Mouse (Mus musculus): ENCODE measurements at regions not wholly inside any gene's neighbourhood (a gene's known extent, or its start where the extent isn't known, plus 50 kb on each side); places are given as distances from the start of the nearest gene placed in this dataset.

DNA sequence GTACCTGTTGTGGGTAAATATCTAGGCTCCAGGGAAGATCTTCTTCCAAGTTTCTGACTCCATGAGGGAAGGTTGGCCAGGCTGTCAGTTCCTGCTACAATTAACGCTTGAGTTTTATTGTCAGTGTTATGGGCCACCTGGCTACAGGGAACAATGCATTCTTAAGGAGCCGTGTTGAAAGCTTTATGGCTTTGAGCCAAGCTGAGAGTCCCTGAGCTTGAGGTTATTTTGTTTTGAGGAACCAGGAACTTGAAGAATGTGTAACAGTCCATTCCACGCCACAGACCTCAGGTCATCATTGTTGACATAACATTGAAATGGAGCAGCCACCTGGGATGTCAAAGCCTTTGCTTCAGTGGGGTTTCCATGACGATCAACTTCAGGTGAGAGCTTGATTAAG lies 71.6 kb upstream of the Lhx8 start:
- no peak for TF ChIP-seq POLR2A (IDR thresholded peaks at IDR 0.05; ENCODE audit: borderline replicate concordance, extremely low read depth, insufficient read depth, insufficient read length)
- ATAC-seq (ENCODE audit: low FRiP score, low read depth) (0 out of 2 replicates have a peak, but pooled peaks have one; percentile 15), DNase-seq (ENCODE audit: low spot score) (peak; percentile 21)
- no peaks in the 10 kb centered on the region for H3K27me3 ChIP-seq (ENCODE audit: control insufficient read depth, insufficient read depth, low read length)
- no peak overlapping the region for H3K4me3 ChIP-seq (replicated peaks; ENCODE audit: low read length)
- WGBS, result 18% methylated on average over 4 of the region's 4 CpGs
- no peaks in the 10 kb centered on the region for H3K36me3 ChIP-seq (ENCODE audit: control insufficient read depth, insufficient read depth, low read length)
- H3K4me1 ChIP-seq (ENCODE audit: control insufficient read depth, insufficient read depth, low read length), result peaks cover 9% of the 10 kb centered on the region; the same call in 1 of the 2 replicates
- no peak overlapping the region for H3K4me2 ChIP-seq (replicated peaks; ENCODE audit: low read depth, low read length, severe bottlenecking)
- no peaks in the 10 kb centered on the region for H3K9me3 ChIP-seq (ENCODE audit: control insufficient read depth, low read length)
- H3K27ac ChIP-seq (replicated peaks; ENCODE audit: low read depth, low read length), result no peak overlapping the region
- no peak overlapping the region for H3K9ac ChIP-seq (ENCODE audit: low read depth, low read length, severe bottlenecking)

DNA sequence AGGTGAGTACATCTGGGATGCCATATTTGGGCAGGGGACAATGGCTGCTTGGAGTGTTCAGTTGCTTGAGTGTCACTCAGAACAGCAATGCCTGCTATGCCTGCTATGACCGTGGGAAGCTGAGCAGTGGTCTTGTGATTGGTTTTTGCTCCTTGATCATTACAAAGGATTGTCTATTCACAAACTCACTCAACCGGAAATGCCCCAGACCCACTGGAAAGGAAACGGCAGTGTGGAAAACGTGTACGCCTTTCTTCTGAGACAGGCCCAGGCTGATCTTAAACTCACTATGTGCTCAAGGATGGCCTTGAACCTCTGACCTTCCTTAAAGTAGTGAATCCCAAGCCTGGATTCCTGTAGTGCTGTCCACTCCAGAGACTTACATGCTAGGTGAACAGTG lies 63.2 kb upstream of the Lhx8 start:
- TF ChIP-seq POLR2A (IDR thresholded peaks at IDR 0.05; ENCODE audit: borderline replicate concordance, extremely low read depth, insufficient read depth, insufficient read length), result no peak
- H3K9me3 ChIP-seq (ENCODE audit: control insufficient read depth, low read length), result no peaks in the 10 kb centered on the region
- no peak overlapping the region for H3K9ac ChIP-seq (ENCODE audit: low read depth, low read length, severe bottlenecking)
- ATAC-seq (ENCODE audit: low FRiP score, low read depth) (no peak), DNase-seq (ENCODE audit: low spot score) (no peak)
- H3K36me3 ChIP-seq (ENCODE audit: control insufficient read depth, insufficient read depth, low read length), result no peaks in the 10 kb centered on the region
- 85% methylated on average over 5 of the region's 5 CpGs for WGBS
- H3K4me3 ChIP-seq (replicated peaks; ENCODE audit: low read length), result no peak overlapping the region
- H3K27me3 ChIP-seq (ENCODE audit: control insufficient read depth, insufficient read depth, low read length), result no peaks in the 10 kb centered on the region
- 0 out of 2 replicates have a peak, but pooled peaks cover 3% of the 10 kb centered on the region for H3K4me1 ChIP-seq (ENCODE audit: control insufficient read depth, insufficient read depth, low read length)
- H3K4me2 ChIP-seq (replicated peaks; ENCODE audit: low read depth, low read length, severe bottlenecking), result no peak overlapping the region
- H3K27ac ChIP-seq (replicated peaks; ENCODE audit: low read depth, low read length), result no peak overlapping the region

- H3K27ac ChIP-seq (replicated peaks; ENCODE audit: low read depth, low read length), result no peak overlapping the region
- H3K4me3 ChIP-seq (replicated peaks; ENCODE audit: low read length), result no peak overlapping the region
- no peaks in the 10 kb centered on the region for H3K4me1 ChIP-seq (ENCODE audit: control insufficient read depth, insufficient read depth, low read length)
- DNase-seq (ENCODE audit: low spot score) (no peak), ATAC-seq (ENCODE audit: low FRiP score, low read depth) (no peak)
- H3K4me2 ChIP-seq (replicated peaks; ENCODE audit: low read depth, low read length, severe bottlenecking), result no peak overlapping the region
- TF ChIP-seq POLR2A (IDR thresholded peaks at IDR 0.05; ENCODE audit: borderline replicate concordance, extremely low read depth, insufficient read depth, insufficient read length), result no peak
- no peaks in the 10 kb centered on the region for H3K27me3 ChIP-seq (ENCODE audit: control insufficient read depth, insufficient read depth, low read length)
- WGBS, result 64% methylated on average over 3 of the region's 3 CpGs
- no peak overlapping the region for H3K9ac ChIP-seq (ENCODE audit: low read depth, low read length, severe bottlenecking)
- no peaks in the 10 kb centered on the region for H3K9me3 ChIP-seq (ENCODE audit: control insufficient read depth, low read length)
- H3K36me3 ChIP-seq (ENCODE audit: control insufficient read depth, insufficient read depth, low read length), result no peaks in the 10 kb centered on the region
Measured at GRCm38 (mm10) chr3:154391629-154392028, 61.2 kb upstream of the Lhx8 start.

GRCm38 (mm10) chr3:154388656-154389055 lies 58.2 kb upstream of the Lhx8 start:
- WGBS, result 85% methylated on average over 5 of the region's 5 CpGs
- Histone ChIP-seq H3K27ac (replicated peaks; ENCODE audit: low read depth, low read length) (no peak overlapping the region), H3K9ac (ENCODE audit: low read depth, low read length, severe bottlenecking) (no peak overlapping the region), H3K4me3 (replicated peaks; ENCODE audit: low read length) (no peak overlapping the region), H3K36me3 (ENCODE audit: control insufficient read depth, insufficient read depth, low read length) (no peaks in the 10 kb centered on the region), H3K4me1 (ENCODE audit: control insufficient read depth, insufficient read depth, low read length) (no peaks in the 10 kb centered on the region), H3K9me3 (ENCODE audit: control insufficient read depth, low read length) (no peaks in the 10 kb centered on the region), H3K27me3 (ENCODE audit: control insufficient read depth, insufficient read depth, low read length) (no peaks in the 10 kb centered on the region), H3K4me2 (replicated peaks; ENCODE audit: low read depth, low read length, severe bottlenecking) (no peak overlapping the region)
- DNase-seq (ENCODE audit: low spot score) (no peak), ATAC-seq (ENCODE audit: low FRiP score, low read depth) (no peak)
- no peak for TF ChIP-seq POLR2A (IDR thresholded peaks at IDR 0.05; ENCODE audit: borderline replicate concordance, extremely low read depth, insufficient read depth, insufficient read length)

GRCm38 (mm10) chr3:154387271-154387670 lies 56.8 kb upstream of the Lhx8 start:
- no peak for ATAC-seq (ENCODE audit: low FRiP score, low read depth)
- no peak overlapping the region for H3K4me3 ChIP-seq (replicated peaks; ENCODE audit: low read length)
- no peaks in the 10 kb centered on the region for H3K4me1 ChIP-seq (ENCODE audit: control insufficient read depth, insufficient read depth, low read length)
- no peak overlapping the region for H3K4me2 ChIP-seq (replicated peaks; ENCODE audit: low read depth, low read length, severe bottlenecking)
- H3K27me3 ChIP-seq (ENCODE audit: control insufficient read depth, insufficient read depth, low read length), result no peaks in the 10 kb centered on the region
- H3K36me3 ChIP-seq (ENCODE audit: control insufficient read depth, insufficient read depth, low read length), result no peaks in the 10 kb centered on the region
- no peaks in the 10 kb centered on the region for H3K9me3 ChIP-seq (ENCODE audit: control insufficient read depth, low read length)
- DNase-seq (ENCODE audit: low spot score), result no peak
- H3K9ac ChIP-seq (ENCODE audit: low read depth, low read length, severe bottlenecking), result no peak overlapping the region
- TF ChIP-seq POLR2A (IDR thresholded peaks at IDR 0.05; ENCODE audit: borderline replicate concordance, extremely low read depth, insufficient read depth, insufficient read length), result no peak
- WGBS, result 83% methylated on average over 1 of the region's 1 CpGs
- H3K27ac ChIP-seq (replicated peaks; ENCODE audit: low read depth, low read length), result no peak overlapping the region

- H3K9me3 ChIP-seq (ENCODE audit: control insufficient read depth, low read length), result no peaks in the 10 kb centered on the region
- H3K27ac ChIP-seq (replicated peaks; ENCODE audit: low read depth, low read length), result no peak overlapping the region
- no peaks in the 10 kb centered on the region for H3K4me1 ChIP-seq (ENCODE audit: control insufficient read depth, insufficient read depth, low read length)
- 16% methylated on average over 10 of the region's 10 CpGs for WGBS
- ATAC-seq (ENCODE audit: low FRiP score, low read depth) (no peak), DNase-seq (ENCODE audit: low spot score) (no peak)
- no peak for TF ChIP-seq POLR2A (IDR thresholded peaks at IDR 0.05; ENCODE audit: borderline replicate concordance, extremely low read depth, insufficient read depth, insufficient read length)
- H3K27me3 ChIP-seq (ENCODE audit: control insufficient read depth, insufficient read depth, low read length), result no peaks in the 10 kb centered on the region
- H3K36me3 ChIP-seq (ENCODE audit: control insufficient read depth, insufficient read depth, low read length), result no peaks in the 10 kb centered on the region
- no peak overlapping the region for H3K9ac ChIP-seq (ENCODE audit: low read depth, low read length, severe bottlenecking)
- H3K4me2 ChIP-seq (replicated peaks; ENCODE audit: low read depth, low read length, severe bottlenecking), result no peak overlapping the region
- no peak overlapping the region for H3K4me3 ChIP-seq (replicated peaks; ENCODE audit: low read length)
Measured at GRCm38 (mm10) chr3:154385831-154386312, 55.4 kb upstream of the Lhx8 start.

All from limb, embryonic 14.5 days (tissue).